Mouse (Mus musculus) heart, adult 2 months (tissue): ENCODE measurements around the gene Gm12248. TPM values are rescaled to one million over a fixed set of nuclear protein-coding genes. Genes with fewer than 3 reads are reported as not detected.
A peak's percentile ranks its signal among the peaks of the same experiment; 100 is the strongest.

ENCODE experiments used
- DNase-seq, 2 experiments: peaks; one replicate each; pipeline ENCODE4 v3.0.0; 2021
- H3K27ac ChIP-seq: fragments of 200-600 bp; 2 replicates; pipeline ENCODE4 v1.8.1; 2022
- H3K27me3 ChIP-seq: fragments of 200-500 bp; 2 replicates; pipeline ENCODE4 v1.6.1; 2012; ENCODE audit warnings: mild to moderate bottlenecking, low read length, inconsistent platforms, mixed read lengths; ENCODE audit not compliant: control insufficient read depth, insufficient read depth
- H3K36me3 ChIP-seq: fragments of 200-500 bp; 2 replicates; pipeline ENCODE4 v1.6.1; 2012; ENCODE audit warnings: low read length, inconsistent platforms; ENCODE audit not compliant: control insufficient read depth, insufficient read depth
- H3K4me1 ChIP-seq: fragments of 200-500 bp; 2 replicates; pipeline ENCODE4 v1.6.1; 2011; ENCODE audit warnings: low read length; ENCODE audit not compliant: control insufficient read depth, insufficient read depth
- H3K4me3 ChIP-seq: fragments of 200-600 bp; 2 replicates; pipeline ENCODE4 v1.8.1; 2022
- H3K79me2 ChIP-seq: fragments of 200-500 bp; replicated peaks from 2 replicates; pipeline ENCODE4 v1.6.1; 2012; ENCODE audit warnings: mild to moderate bottlenecking, inconsistent platforms, low read length, moderate library complexity, mixed read lengths; ENCODE audit not compliant: control insufficient read depth, insufficient read depth
- H3K9ac ChIP-seq: fragments of 200-500 bp; 2 replicates; pipeline ENCODE4 v1.6.1; 2012; ENCODE audit warnings: low read depth, mild to moderate bottlenecking, control low read depth, inconsistent platforms, low read length, mixed read lengths
- CTCF ChIP-seq: fragments of 200-600 bp; IDR thresholded peaks from 2 replicates; pipeline ENCODE4 v1.8.1; 2022; ENCODE audit warnings: antibody characterized with exemption, mild to moderate bottlenecking, moderate library complexity
- EP300 ChIP-seq: fragments of 200-500 bp; IDR thresholded peaks from 2 replicates; pipeline ENCODE4 v1.6.1; 2011; ENCODE audit warnings: low read depth, low read length, control low read depth; ENCODE audit not compliant: insufficient read depth
- POLR2A ChIP-seq: fragments of 200-500 bp; IDR thresholded peaks from 2 replicates; pipeline ENCODE4 v1.6.1; 2011; ENCODE audit warnings: mild to moderate bottlenecking, low read depth, low read length, control low read depth; ENCODE audit not compliant: insufficient read depth
- WGBS: fragments of 180-500 bp; shearing (Covaris S2); methylation state at CpG from one replicate; pipeline ENCODE4 v1.1.7; 2018; 5-methylcytosine and 5-hydroxymethylcytosine counted together
- intact Hi-C: fragments of 180-260 bp; cut with DNase I; formaldehyde crosslinking; loops from one replicate; pipeline ENCODE4 v1.15.1; 2025
- polyA plus RNA-seq: library from polyadenylated mRNA; depleted of rRNA; stranded (reverse); fragments of >200 nt; gene quantifications from 2 replicates; pipeline ENCODE4 v1.2.3, GENCODE M21; 2012
- total RNA-seq, 2 experiments: library from RNA; stranded (reverse); gene quantifications; 2 replicates each; pipeline ENCODE4 v1.2.3; 2021

Gm12248 gene
- total and polyA plus RNA-seq, 3 experiments, result not detected

DNA sequence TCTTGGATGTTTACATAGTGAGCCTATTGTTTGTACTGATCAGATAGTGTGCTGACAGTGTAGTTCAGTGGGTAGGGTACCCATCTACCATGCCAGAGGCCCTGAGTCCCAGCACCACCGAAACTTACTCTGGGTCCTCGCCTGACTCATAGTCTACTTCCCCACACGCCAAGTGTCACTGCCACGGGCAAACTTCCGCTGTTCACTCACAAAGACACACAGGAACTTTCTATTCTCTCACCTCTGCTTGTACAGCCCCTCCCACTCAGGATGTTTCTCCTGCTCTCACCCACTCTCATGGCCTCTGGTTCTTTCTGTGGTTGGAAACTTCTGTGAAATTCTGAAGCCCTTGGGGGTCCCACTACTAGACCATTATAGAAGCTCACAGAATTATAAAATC lies 3.2 kb upstream of the Gm12248 start:
- H3K4me3 ChIP-seq, result no peak overlapping the region
- TF ChIP-seq POLR2A (no peak), CTCF (no peak), EP300 (no peak)
- H3K9ac ChIP-seq, result no peak overlapping the region
- intact Hi-C loops, result loop anchor here (5.0 kb wide), 1 partner anchor 144 kb away; no protein-coding TSS in a partner anchor
- H3K27ac ChIP-seq, result no peak overlapping the region
- H3K36me3 ChIP-seq, result no peaks in the 10 kb centered on the region
- 66% methylated on average over 5 of the region's 5 CpGs for WGBS
- H3K4me1 ChIP-seq, result peaks cover 3% of the 10 kb centered on the region
- H3K79me2 ChIP-seq, result no peaks in the 10 kb centered on the region
- DNase-seq, result peak in 1 of 2 experiments; percentile 23
- no peaks in the 10 kb centered on the region for H3K27me3 ChIP-seq

- H3K4me1 ChIP-seq, result peaks cover 3% of the 10 kb centered on the region
- no peak overlapping the region for H3K4me3 ChIP-seq
- no peak for DNase-seq
- H3K36me3 ChIP-seq, result no peaks in the 10 kb centered on the region
- TF ChIP-seq POLR2A (no peak), CTCF (no peak), EP300 (no peak)
- H3K79me2 ChIP-seq, result no peaks in the 10 kb centered on the region
- H3K27ac ChIP-seq, result no peak overlapping the region
- 91% methylated on average over 1 of the region's 1 CpGs for WGBS
- H3K27me3 ChIP-seq, result no peaks in the 10 kb centered on the region
- intact Hi-C loops, result loop anchor here (5.0 kb wide), 1 partner anchor 143 kb away; no protein-coding TSS in a partner anchor
- H3K9ac ChIP-seq, result no peak overlapping the region
These were observed 2.6 kb upstream of the Gm12248 start for GRCm38 (mm10) chr11:58095561-58095960.

- no peak for DNase-seq
- WGBS, result 90% methylated on average over 4 of the region's 4 CpGs
- H3K4me1 ChIP-seq, result peaks cover 3% of the 10 kb centered on the region
- H3K27me3 ChIP-seq, result no peaks in the 10 kb centered on the region
- intact Hi-C loops, result loop anchor here (5.0 kb wide), 1 partner anchor 142 kb away; no protein-coding TSS in a partner anchor
- H3K36me3 ChIP-seq, result no peaks in the 10 kb centered on the region
- TF ChIP-seq EP300, result no peak
- no peak for TF ChIP-seq CTCF
- TF ChIP-seq POLR2A, result no peak
- no peak overlapping the region for H3K4me3 ChIP-seq
- no peaks in the 10 kb centered on the region for H3K79me2 ChIP-seq
- no peak overlapping the region for H3K27ac ChIP-seq
- H3K9ac ChIP-seq, result no peak overlapping the region
These were observed 1.8 kb upstream of the Gm12248 start for GRCm38 (mm10) chr11:58094766-58095165.

GRCm38 (mm10) chr11:58092541-58092940 lies 393 bp downstream of the Gm12248 start:
- no peaks in the 10 kb centered on the region for H3K79me2 ChIP-seq
- DNase-seq, result peak; percentile 13 to 25
- intact Hi-C loops, result no loop called here
- peak overlapping the region; percentile 60 for H3K27ac ChIP-seq
- no peaks in the 10 kb centered on the region for H3K27me3 ChIP-seq
- 40% methylated on average over 4 of the region's 4 CpGs for WGBS
- peaks cover 3% of the 10 kb centered on the region for H3K4me1 ChIP-seq
- TF ChIP-seq CTCF (no peak), EP300 (no peak), POLR2A (no peak)
- no peaks in the 10 kb centered on the region for H3K36me3 ChIP-seq
- H3K4me3 ChIP-seq, result peak overlapping the region; percentile 46
- peak overlapping the region; percentile 21 for H3K9ac ChIP-seq

- intact Hi-C loops, result no loop called here
- Histone ChIP-seq H3K27me3 (no peaks in the 10 kb centered on the region), H3K4me3 (no peak overlapping the region), H3K36me3 (no peaks in the 10 kb centered on the region), H3K9ac (no peak overlapping the region), H3K27ac (no peak overlapping the region), H3K79me2 (no peaks in the 10 kb centered on the region), H3K4me1 (no peaks in the 10 kb centered on the region)
- no peak for DNase-seq
- TF ChIP-seq POLR2A (no peak), EP300 (no peak), CTCF (no peak)
- 82% methylated on average over 6 of the region's 6 CpGs for WGBS
These were observed 11.2 kb downstream of the Gm12248 start for GRCm38 (mm10) chr11:58081716-58082115.

- TF ChIP-seq CTCF (no peak), EP300 (no peak), POLR2A (no peak)
- no peak for DNase-seq
- 56% methylated on average over 4 of the region's 4 CpGs for WGBS
- no peak overlapping the region for H3K4me3 ChIP-seq
- H3K4me1 ChIP-seq, result no peaks in the 10 kb centered on the region
- H3K36me3 ChIP-seq, result no peaks in the 10 kb centered on the region
- H3K27ac ChIP-seq, result no peak overlapping the region
- no peaks in the 10 kb centered on the region for H3K27me3 ChIP-seq
- no peak overlapping the region for H3K9ac ChIP-seq
- intact Hi-C loops, result no loop called here
- H3K79me2 ChIP-seq, result no peaks in the 10 kb centered on the region
These were observed 15.7 kb downstream of the Gm12248 start for GRCm38 (mm10) chr11:58077270-58077669.
